ENCODE assay signal across 24 mouse cellular contexts in genomic region chr6:139964895-139965294, GRCm38 (mm10).
"Had no signal": no experiment of that assay in that cellular context is flagged by ENCODE, and none has a peak within 500 bp of the region (broad histone marks: within the 10 kb centered on the region; RNA-seq: fewer than 3 reads in every experiment).

No protein-coding gene starts in this region.

- H3K4me2 ChIP-seq: heart, embryonic 11.5 days; heart, embryonic 13.5 days; heart, embryonic 15.5 days; hindbrain, embryonic 13.5 days; intestine, embryonic 15.5 days; limb, embryonic 12.5 days had no signal

- ATAC-seq: hindbrain, embryonic 16.5 days; inflammation-experienced regulatory T-cells, adult 6 months; intestine, embryonic 15.5 days; intestine, postnatal 0 days had no signal

- H3K4me3 ChIP-seq: heart, adult 2 months; heart, embryonic 13.5 days; heart, embryonic 15.5 days; hindbrain, embryonic 13.5 days; intestine, embryonic 15.5 days; layer of hippocampus, adult 2 months; left cerebral cortex, adult 2 months; limb, embryonic 10.5 days; limb, embryonic 12.5 days had no signal

- H3K4me1 ChIP-seq: heart, embryonic 15.5 days; intestine, embryonic 15.5 days; limb, embryonic 10.5 days; limb, embryonic 12.5 days had no signal

- H3K9ac ChIP-seq: heart, embryonic 13.5 days; heart, embryonic 15.5 days; hindbrain, embryonic 13.5 days; intestine, embryonic 15.5 days; limb, embryonic 12.5 days had no signal

- H3K27ac ChIP-seq: heart, adult 2 months; heart, embryonic 13.5 days; heart, embryonic 15.5 days; hindbrain, embryonic 13.5 days; intestine, embryonic 15.5 days; layer of hippocampus, adult 2 months; left cerebral cortex, adult 2 months; limb, embryonic 10.5 days; limb, embryonic 12.5 days had no signal

- H3K36me3 ChIP-seq: heart, embryonic 13.5 days; heart, embryonic 15.5 days; hindbrain, embryonic 13.5 days; intestine, embryonic 15.5 days; limb, embryonic 10.5 days; limb, embryonic 12.5 days had no signal

- H3K9me3 ChIP-seq: heart, embryonic 13.5 days; heart, embryonic 15.5 days; hindbrain, embryonic 13.5 days; intestine, embryonic 15.5 days; limb, embryonic 10.5 days; limb, embryonic 12.5 days had no signal

- H3K27me3 ChIP-seq: heart, embryonic 13.5 days; heart, embryonic 15.5 days; hindbrain, embryonic 13.5 days; intestine, embryonic 15.5 days; limb, embryonic 12.5 days had no signal

- DNase-seq: gastrocnemius, postnatal 14 days; gastrocnemius, postnatal 36 days; heart, adult 11 months; heart, adult 2 months; heart, postnatal 14 days; heart, postnatal 36 days; kidney, adult 18-20 months; kidney, adult 8-10 months; kidney, postnatal 10 days; kidney, postnatal 25 days; kidney, postnatal 4 days; liver had no signal
